Mouse (Mus musculus): Measurements from ENCODE around the gene Zfp3. TPM values are rescaled to one million over a fixed set of nuclear protein-coding genes. Genes with fewer than 3 reads are reported as not detected.
"Not testable (repeated sequence)": the region's sequence is repeated elsewhere in the genome, so short reads cannot be mapped to it uniquely, and the experiment has no call there.

Zfp3 gene
- polyA plus RNA-seq, 1 experiment from 2014 or later: 13.2 TPM

GRCm38 (mm10) chr11:70763582-70763935 is 450 bp upstream of the Zfp3 start:
- H3K9me3 ChIP-seq: no peaks in the 10 kb centered on the region
- H3K27me3 ChIP-seq: no peaks in the 10 kb centered on the region
- peak overlapping the region; percentile 88 for H3K9ac ChIP-seq (replicated peaks)
- H3K27ac ChIP-seq: peak overlapping the region; percentile 80
- H3K36me3 ChIP-seq: peaks cover 12% of the 10 kb centered on the region
- peak; percentile 48 for ATAC-seq
- H3K4me2 ChIP-seq (replicated peaks): peak overlapping the region; percentile 84
- peaks cover 24% of the 10 kb centered on the region for H3K4me1 ChIP-seq (replicated peaks)
- H3K4me3 ChIP-seq (replicated peaks): peak overlapping the region; percentile 84
- 33% methylated on average over 3 of the region's 3 CpGs for WGBS

- no peaks in the 10 kb centered on the region for H3K9me3 ChIP-seq
- H3K4me3 ChIP-seq (replicated peaks): no peak overlapping the region
- H3K36me3 ChIP-seq: peaks cover 13% of the 10 kb centered on the region
- no peak overlapping the region for H3K4me2 ChIP-seq (replicated peaks)
- H3K27ac ChIP-seq: no peak overlapping the region
- 86% methylated on average over 16 of the region's 16 CpGs for WGBS
- no peaks in the 10 kb centered on the region for H3K27me3 ChIP-seq
- H3K9ac ChIP-seq (replicated peaks): no peak overlapping the region
- no peak for ATAC-seq
- peaks cover 24% of the 10 kb centered on the region for H3K4me1 ChIP-seq (replicated peaks)
Measured at GRCm38 (mm10) chr11:70765776-70766445, 1.9 kb downstream of the Zfp3 start.

- no peak for ATAC-seq
- H3K9ac ChIP-seq (replicated peaks): no peak overlapping the region
- no peaks in the 10 kb centered on the region for H3K9me3 ChIP-seq
- peaks cover 4% of the 10 kb centered on the region for H3K4me1 ChIP-seq (replicated peaks)
- no peak overlapping the region for H3K4me2 ChIP-seq (replicated peaks)
- H3K4me3 ChIP-seq (replicated peaks): no peak overlapping the region
- H3K36me3 ChIP-seq: peaks cover 46% of the 10 kb centered on the region
- H3K27me3 ChIP-seq: no peaks in the 10 kb centered on the region
- WGBS: 94% methylated on average over 3 of the region's 3 CpGs
- no peak overlapping the region for H3K27ac ChIP-seq
Measured at GRCm38 (mm10) chr11:70770804-70771203, 6.8 kb downstream of the Zfp3 start.

- no peaks in the 10 kb centered on the region for H3K27me3 ChIP-seq
- H3K4me1 ChIP-seq (replicated peaks): no peaks in the 10 kb centered on the region
- H3K4me2 ChIP-seq (replicated peaks): no peak overlapping the region
- WGBS: 29% methylated on average over 17 of the region's 17 CpGs
- no peak overlapping the region for H3K4me3 ChIP-seq (replicated peaks)
- no peaks in the 10 kb centered on the region for H3K9me3 ChIP-seq
- no peak overlapping the region for H3K9ac ChIP-seq (replicated peaks)
- no peak overlapping the region for H3K27ac ChIP-seq
- peak; percentile 88 for ATAC-seq
- peaks cover 22% of the 10 kb centered on the region for H3K36me3 ChIP-seq
Measured at GRCm38 (mm10) chr11:70776830-70777571, 13.0 kb downstream of the Zfp3 start.

GRCm38 (mm10) chr11:70777634-70778033 is 13.6 kb downstream of the Zfp3 start:
- no peaks in the 10 kb centered on the region for H3K27me3 ChIP-seq
- H3K4me2 ChIP-seq (replicated peaks): no peak overlapping the region
- 71% methylated on average over 6 of the region's 6 CpGs for WGBS
- no peaks in the 10 kb centered on the region for H3K4me1 ChIP-seq (replicated peaks)
- H3K4me3 ChIP-seq (replicated peaks): no peak overlapping the region
- no peaks in the 10 kb centered on the region for H3K9me3 ChIP-seq
- no peak overlapping the region for H3K9ac ChIP-seq (replicated peaks)
- ATAC-seq: 0 out of 2 replicates have a peak, but pooled peaks have one; percentile 45
- no peak overlapping the region for H3K27ac ChIP-seq
- H3K36me3 ChIP-seq: peaks cover 15% of the 10 kb centered on the region

GRCm38 (mm10) chr11:70778058-70778457 is 14.0 kb downstream of the Zfp3 start:
- not testable (repeated sequence) for H3K27me3 ChIP-seq; H3K4me3 ChIP-seq (replicated peaks); H3K4me1 ChIP-seq (replicated peaks); H3K27ac ChIP-seq; H3K9ac ChIP-seq (replicated peaks); H3K4me2 ChIP-seq (replicated peaks); H3K9me3 ChIP-seq
- 0 out of 2 replicates have a peak, but pooled peaks have one; percentile 9 for ATAC-seq
- 30% methylated on average over 6 of the region's 6 CpGs for WGBS
- H3K36me3 ChIP-seq: peaks cover 12% of the 10 kb centered on the region

GRCm38 (mm10) chr11:70785908-70786307 is 21.9 kb downstream of the Zfp3 start:
- ATAC-seq: no peak
- Histone ChIP-seq H3K36me3 (no peaks in the 10 kb centered on the region), H3K4me3 (replicated peaks) (no peak overlapping the region), H3K4me1 (replicated peaks) (no peaks in the 10 kb centered on the region), H3K27me3 (no peaks in the 10 kb centered on the region), H3K9me3 (no peaks in the 10 kb centered on the region), H3K4me2 (replicated peaks) (no peak overlapping the region), H3K9ac (replicated peaks) (no peak overlapping the region), H3K27ac (no peak overlapping the region)
- WGBS: 66% methylated on average over 2 of the region's 2 CpGs

- no peak overlapping the region for H3K4me2 ChIP-seq (replicated peaks)
- no peak overlapping the region for H3K4me3 ChIP-seq (replicated peaks)
- H3K27me3 ChIP-seq: no peaks in the 10 kb centered on the region
- no peak for ATAC-seq
- H3K9ac ChIP-seq (replicated peaks): no peak overlapping the region
- WGBS: 74% methylated on average over 11 of the region's 11 CpGs
- no peak overlapping the region for H3K27ac ChIP-seq
- no peaks in the 10 kb centered on the region for H3K36me3 ChIP-seq
- H3K4me1 ChIP-seq (replicated peaks): no peaks in the 10 kb centered on the region
- no peaks in the 10 kb centered on the region for H3K9me3 ChIP-seq
Measured at GRCm38 (mm10) chr11:70787052-70787451, 23.0 kb downstream of the Zfp3 start.

GRCm38 (mm10) chr11:70788972-70789655 is 25.1 kb downstream of the Zfp3 start:
- ATAC-seq: no peak
- H3K9ac ChIP-seq (replicated peaks): no peak overlapping the region
- H3K27me3 ChIP-seq: no peaks in the 10 kb centered on the region
- no peaks in the 10 kb centered on the region for H3K9me3 ChIP-seq
- no peak overlapping the region for H3K27ac ChIP-seq
- no peaks in the 10 kb centered on the region for H3K36me3 ChIP-seq
- H3K4me3 ChIP-seq (replicated peaks): no peak overlapping the region
- H3K4me2 ChIP-seq (replicated peaks): no peak overlapping the region
- no peaks in the 10 kb centered on the region for H3K4me1 ChIP-seq (replicated peaks)
- 89% methylated on average over 10 of the region's 10 CpGs for WGBS

- Histone ChIP-seq H3K36me3 (no peaks in the 10 kb centered on the region), H3K4me2 (replicated peaks) (no peak overlapping the region), H3K9me3 (no peaks in the 10 kb centered on the region), H3K9ac (replicated peaks) (no peak overlapping the region), H3K27me3 (no peaks in the 10 kb centered on the region), H3K4me3 (replicated peaks) (no peak overlapping the region), H3K4me1 (replicated peaks) (no peaks in the 10 kb centered on the region), H3K27ac (no peak overlapping the region)
- 85% methylated on average over 2 of the region's 2 CpGs for WGBS
- no peak for ATAC-seq
Measured at GRCm38 (mm10) chr11:70790426-70790825, 26.4 kb downstream of the Zfp3 start.

- H3K4me2 ChIP-seq (replicated peaks): no peak overlapping the region
- no peaks in the 10 kb centered on the region for H3K27me3 ChIP-seq
- H3K36me3 ChIP-seq: no peaks in the 10 kb centered on the region
- H3K4me1 ChIP-seq (replicated peaks): no peaks in the 10 kb centered on the region
- no peak overlapping the region for H3K4me3 ChIP-seq (replicated peaks)
- no peak for ATAC-seq
- no peak overlapping the region for H3K27ac ChIP-seq
- no peak overlapping the region for H3K9ac ChIP-seq (replicated peaks)
- whole genome bisulfite sequencing: 80% methylated on average over 7 of the region's 7 CpGs
- no peaks in the 10 kb centered on the region for H3K9me3 ChIP-seq
Measured at GRCm38 (mm10) chr11:70790874-70791551, 27.0 kb downstream of the Zfp3 start.

GRCm38 (mm10) chr11:70791676-70792075 is 27.7 kb downstream of the Zfp3 start:
- Histone ChIP-seq H3K4me1 (replicated peaks) (no peaks in the 10 kb centered on the region), H3K9ac (replicated peaks) (no peak overlapping the region), H3K36me3 (no peaks in the 10 kb centered on the region), H3K27me3 (no peaks in the 10 kb centered on the region), H3K27ac (no peak overlapping the region), H3K9me3 (no peaks in the 10 kb centered on the region), H3K4me2 (replicated peaks) (no peak overlapping the region), H3K4me3 (replicated peaks) (no peak overlapping the region)
- no peak for ATAC-seq
- 93% methylated on average over 5 of the region's 5 CpGs for WGBS

Measured in midbrain, embryonic 13.5 days (tissue).